Mouse (Mus musculus) hematopoietic stem cell, adult 5-6 weeks (primary cell): ENCODE measurements at regions not wholly inside any gene's neighbourhood (a gene's known extent, or its start where the extent isn't known, plus 50 kb on each side); places are given as distances from the start of the nearest gene placed in this dataset.

Experiments used
- ATAC-seq, 2 experiments: fragments of 125-278 bp in 1 of 2; replicated peaks in 1 of 2; 2 replicates each; pipeline ENCODE4 v1.8.0; 2016 to 2017; ENCODE audit warnings: inconsistent platforms in 2 of 2, mild to moderate bottlenecking in 2 of 2, moderate number of reproducible peaks in 2 of 2, low read depth in 1 of 2, moderate TSS enrichment in 1 of 2; ENCODE audit not compliant: low FRiP score in 2 of 2, poor library complexity in 2 of 2, severe bottlenecking in 2 of 2, insufficient read depth in 1 of 2, low TSS enrichment in 1 of 2

GRCm38 (mm10) chr12:12783699-12784605 is 157.8 kb downstream of the Mycn start:
- no peak for ATAC-seq

GRCm38 (mm10) chr12:12781526-12781925 is 160.2 kb downstream of the Mycn start:
- ATAC-seq = no peak

GRCm38 (mm10) chr12:12778563-12779256 is 163.0 kb downstream of the Mycn start:
- ATAC-seq = no peak

GRCm38 (mm10) chr12:12777422-12777821 is 164.3 kb downstream of the Mycn start:
- ATAC-seq = no peak

GRCm38 (mm10) chr12:12776783-12777182 is 164.9 kb downstream of the Mycn start:
- ATAC-seq = no peak

- ATAC-seq = no peak
Observed at GRCm38 (mm10) chr12:12770970-12771369, 170.7 kb downstream of the Mycn start.

- no peak for ATAC-seq
Observed at GRCm38 (mm10) chr12:12766510-12767304, 175.0 kb downstream of the Mycn start.

- ATAC-seq = no peak
Observed at GRCm38 (mm10) chr12:12765490-12766058, 176.1 kb downstream of the Mycn start.

- no peak for ATAC-seq
Observed at GRCm38 (mm10) chr12:12765055-12765454, 176.7 kb downstream of the Mycn start.

GRCm38 (mm10) chr12:12764586-12764985 is 177.1 kb downstream of the Mycn start:
- no peak for ATAC-seq

- no peak for ATAC-seq
Observed at GRCm38 (mm10) chr12:12756301-12756948, 185.3 kb downstream of the Mycn start.

GRCm38 (mm10) chr12:12753849-12754248 is 187.9 kb downstream of the Mycn start:
- ATAC-seq = no peak

- no peak for ATAC-seq
Observed at GRCm38 (mm10) chr12:12751670-12752426, 189.9 kb downstream of the Mycn start.

GRCm38 (mm10) chr12:12749690-12750089 is 192.0 kb downstream of the Mycn start:
- no peak for ATAC-seq

GRCm38 (mm10) chr12:12746852-12747454 is 194.8 kb downstream of the Mycn start:
- no peak for ATAC-seq

GRCm38 (mm10) chr12:12744492-12744891 is 197.2 kb downstream of the Mycn start:
- ATAC-seq = no peak
